Mouse (Mus musculus) cortical plate, adult 2 months (tissue): ENCODE measurements around the gene Lim2. TPM values are rescaled to one million over a fixed set of nuclear protein-coding genes. Genes with fewer than 3 reads are reported as not detected.

Source experiments
- H3K27ac ChIP-seq: fragments of 200-500 bp; 2 replicates; pipeline ENCODE4 v1.5.1; 2012; ENCODE audit warnings: low read length, control low read depth, inconsistent platforms; ENCODE audit not compliant: insufficient read depth
- H3K4me1 ChIP-seq: fragments of 200-500 bp; 2 replicates; pipeline ENCODE4 v1.6.1; 2011; ENCODE audit warnings: low read length; ENCODE audit not compliant: control insufficient read depth, insufficient read depth
- H3K4me3 ChIP-seq: fragments of 200-500 bp; 2 replicates; pipeline ENCODE4 v1.5.1; 2011; ENCODE audit warnings: mild to moderate bottlenecking, low read length, control low read depth; ENCODE audit not compliant: insufficient read depth
- CTCF ChIP-seq: fragments of 200-500 bp; IDR thresholded peaks from 2 replicates; pipeline ENCODE4 v1.5.1; 2011; ENCODE audit warnings: mild to moderate bottlenecking, control low read depth, low read length; ENCODE audit not compliant: insufficient read depth; ENCODE audit errors: extremely low read depth
- POLR2A ChIP-seq: fragments of 200-500 bp; IDR thresholded peaks from 2 replicates; pipeline ENCODE4 v1.6.1; 2011; ENCODE audit warnings: mild to moderate bottlenecking, low read length, control low read depth; ENCODE audit not compliant: insufficient read depth; ENCODE audit errors: extremely low read depth
- polyA plus RNA-seq: library from polyadenylated mRNA; depleted of rRNA; stranded (reverse); fragments of >200 nt; gene quantifications from 2 replicates; pipeline ENCODE4 v1.2.3, GENCODE M21; 2012

The Lim2 gene
- polyA plus RNA-seq, 1 experiment, result not detected

DNA sequence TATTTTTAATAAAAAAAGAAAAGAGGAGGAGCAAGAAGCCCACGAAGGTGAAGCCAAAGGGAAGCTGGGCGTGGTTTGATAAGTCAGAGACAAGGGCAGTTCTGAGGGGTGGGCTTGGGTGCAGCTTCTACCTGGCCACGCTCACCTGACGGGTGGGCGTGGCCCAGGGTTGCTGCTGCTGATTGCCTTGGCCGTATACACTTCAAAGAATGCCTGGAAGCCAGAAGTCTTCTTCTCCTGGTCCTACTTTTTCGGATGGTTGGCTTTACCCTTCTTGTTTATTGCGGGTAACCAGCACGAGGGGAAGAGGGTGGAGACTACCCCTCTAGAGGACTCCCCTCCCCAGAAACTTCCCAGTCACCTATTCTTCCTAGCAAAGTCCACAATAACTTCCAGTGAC, 15.2 kb downstream of the Lim2 start:
- TF ChIP-seq CTCF (no peak), POLR2A (no peak)
- H3K4me1 ChIP-seq, result no peaks in the 10 kb centered on the region; the same call in 1 of the 2 replicates
- H3K27ac ChIP-seq, result no peak overlapping the region; the same call in 1 of the 2 replicates
- peak overlapping the region; percentile 54; the same call in 1 of the 2 replicates for H3K4me3 ChIP-seq

DNA sequence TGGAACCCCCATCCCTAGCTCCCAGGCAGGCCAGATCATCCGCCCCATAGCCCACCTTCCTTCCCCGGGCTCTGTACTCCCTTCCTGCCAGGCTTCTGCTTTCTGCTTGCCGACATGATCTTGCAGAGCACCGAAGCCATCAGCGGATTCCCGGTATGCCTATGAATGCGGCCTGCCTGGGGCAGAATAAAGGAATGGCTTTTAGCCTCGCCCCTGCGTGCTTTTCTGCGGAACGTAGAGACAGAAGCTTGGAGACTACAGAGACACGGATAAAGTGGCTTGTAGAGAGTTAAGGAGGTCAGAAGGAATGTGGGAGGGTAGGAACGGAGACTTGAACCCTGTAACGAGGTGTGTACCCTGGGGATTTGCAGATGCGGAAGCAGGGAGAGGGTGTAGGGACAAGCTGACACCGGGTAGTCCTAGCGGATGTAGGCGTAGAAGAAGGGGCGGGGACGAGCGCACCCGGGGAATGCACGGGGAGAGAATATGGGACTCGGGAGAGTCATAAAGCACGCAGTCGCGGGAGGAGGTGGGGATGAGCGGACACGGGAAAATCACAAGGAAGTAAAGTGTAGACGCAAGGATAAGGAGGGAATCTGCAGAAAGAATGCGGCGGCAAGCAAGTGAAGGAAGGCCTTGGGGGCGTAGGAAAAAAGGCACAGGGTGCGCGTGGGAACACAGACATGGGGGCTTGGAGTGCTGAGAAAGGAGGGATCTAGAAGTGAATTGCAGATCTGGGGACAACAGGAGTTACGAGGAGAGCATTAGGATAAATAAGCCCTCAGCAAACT, 15.9 kb downstream of the Lim2 start:
- Histone ChIP-seq H3K27ac (peak overlapping the region; percentile 89), H3K4me1 (no peaks in the 10 kb centered on the region; the same call in 1 of the 2 replicates), H3K4me3 (peak overlapping the region; percentile 54)
- TF ChIP-seq POLR2A (peak; percentile 64), CTCF (no peak)

DNA sequence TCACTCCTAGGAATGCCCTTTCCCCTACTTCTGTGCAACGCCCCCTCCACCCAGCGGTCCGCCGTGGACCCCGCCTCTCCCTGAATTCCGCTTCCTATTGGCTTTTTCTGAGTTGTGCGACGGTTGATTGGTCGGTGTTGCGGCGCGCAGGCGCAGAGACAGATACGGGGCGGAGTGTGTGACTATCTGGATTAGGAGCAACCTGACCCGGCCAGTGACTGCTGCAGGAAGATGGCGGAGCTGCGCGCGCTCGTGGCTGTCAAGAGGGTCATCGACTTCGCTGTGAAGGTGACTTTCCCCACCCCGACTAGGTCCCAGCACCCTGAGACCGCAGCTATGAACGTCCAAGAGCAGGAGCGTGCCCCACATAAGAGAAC, 16.4 kb downstream of the Lim2 start, which contains the start of the genes Etfb and Gm45233:
TSS of gene Etfb (plus strand) at position 167 of the 377 bp plus-strand sequence.
TSS of gene Gm45233 (plus strand) at position 212 of the 377 bp plus-strand sequence.
- TF ChIP-seq POLR2A, result peak; percentile 85
- no peak for TF ChIP-seq CTCF
- Histone ChIP-seq H3K4me1 (no peaks in the 10 kb centered on the region; the same call in 1 of the 2 replicates), H3K27ac (peak within 1 kb of the TSS; percentile 89), H3K4me3 (peak within 1 kb of the TSS; percentile 54)

DNA sequence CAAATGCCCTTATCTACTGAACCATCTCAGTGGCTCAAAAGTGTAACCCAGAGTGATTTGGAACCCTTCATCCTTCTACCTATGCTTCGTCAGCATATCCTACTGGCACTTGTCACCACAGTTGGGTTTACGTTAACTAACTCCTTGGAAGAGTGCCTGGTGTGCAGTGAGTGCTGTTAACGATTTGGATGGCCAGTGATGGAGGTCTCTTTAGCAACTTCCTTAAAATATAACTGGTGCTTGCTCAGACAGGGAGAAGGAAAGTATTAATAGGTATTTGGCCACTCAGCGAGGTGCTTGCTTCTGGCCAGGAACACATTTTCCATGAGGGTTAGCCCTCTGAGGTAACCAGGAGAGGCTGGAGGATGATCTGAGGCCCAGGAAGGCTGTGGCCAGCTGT, 20.3 kb downstream of the Lim2 start:
- Histone ChIP-seq H3K27ac (no peak overlapping the region), H3K4me1 (no peaks in the 10 kb centered on the region; the same call in 1 of the 2 replicates), H3K4me3 (no peak overlapping the region)
- no peak for TF ChIP-seq POLR2A
- TF ChIP-seq CTCF, result no peak

DNA sequence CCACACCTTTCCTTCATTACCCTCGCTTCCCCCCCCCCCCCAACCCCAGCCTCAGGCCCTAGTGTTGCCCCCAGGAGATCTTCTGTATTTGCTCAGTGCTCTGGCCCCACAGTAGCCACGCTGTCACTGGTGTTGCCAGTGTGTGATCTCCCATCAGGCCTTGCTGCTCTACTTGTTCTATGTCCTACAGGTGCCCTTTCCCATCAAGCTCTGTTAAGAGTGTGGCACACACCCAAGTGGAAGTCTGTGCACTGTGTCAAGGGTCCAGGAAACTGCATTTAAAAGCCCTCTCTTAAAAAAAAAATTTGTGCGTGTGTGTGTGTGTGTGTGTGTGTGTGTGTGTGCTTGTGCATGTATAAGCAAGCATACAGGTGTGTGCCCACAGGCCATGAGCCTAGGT, 20.8 kb downstream of the Lim2 start:
- TF ChIP-seq CTCF (no peak), POLR2A (no peak)
- H3K4me1 ChIP-seq, result no peaks in the 10 kb centered on the region; the same call in 1 of the 2 replicates
- no peak overlapping the region for H3K4me3 ChIP-seq
- no peak overlapping the region for H3K27ac ChIP-seq

GRCm38 (mm10) chr7:43449811-43450210, 22.3 kb downstream of the Lim2 start:
- H3K4me1 ChIP-seq, result no peaks in the 10 kb centered on the region; the same call in 1 of the 2 replicates
- TF ChIP-seq CTCF (no peak), POLR2A (no peak)
- no peak overlapping the region for H3K4me3 ChIP-seq
- no peak overlapping the region for H3K27ac ChIP-seq

DNA sequence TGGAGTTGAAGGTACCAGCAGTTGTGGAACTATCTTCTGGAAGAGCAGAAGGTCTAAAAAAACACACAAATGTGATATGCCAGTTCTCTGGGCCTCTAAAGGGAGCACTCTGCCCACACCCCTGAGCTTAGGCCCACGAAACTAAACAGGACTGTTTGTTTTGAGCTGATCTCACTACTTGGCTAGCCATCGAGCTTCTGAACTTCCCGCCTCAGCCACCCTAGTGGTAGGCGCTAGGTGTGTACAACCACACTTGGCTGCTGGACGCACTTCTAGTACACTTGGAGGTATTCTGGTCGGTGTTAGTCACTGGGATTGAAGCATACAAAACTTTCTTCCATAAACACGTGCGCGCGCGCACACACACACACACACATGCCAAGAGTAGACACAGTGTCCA, 24.3 kb downstream of the Lim2 start:
- Histone ChIP-seq H3K27ac (no peak overlapping the region), H3K4me1 (no peaks in the 10 kb centered on the region)
- TF ChIP-seq CTCF (no peak), POLR2A (no peak)

DNA sequence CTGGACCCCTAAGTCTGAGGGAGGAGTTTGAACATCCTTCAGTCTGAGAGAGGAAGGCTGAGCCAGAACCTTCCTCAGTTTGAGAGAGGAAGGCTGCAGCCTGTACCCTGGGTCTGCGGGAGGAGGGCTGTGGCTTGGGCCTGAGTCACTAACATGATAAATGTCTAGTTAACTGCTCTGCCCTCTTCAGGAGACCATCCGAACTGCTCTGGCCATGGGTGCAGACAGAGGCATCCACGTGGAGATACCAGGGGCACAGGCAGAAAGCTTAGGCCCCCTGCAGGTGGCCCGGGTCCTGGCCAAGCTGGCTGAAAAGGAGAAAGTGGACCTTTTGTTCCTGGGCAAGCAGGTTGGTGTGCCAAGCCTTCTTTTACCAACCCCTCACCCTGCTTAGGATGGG, 25.1 kb downstream of the Lim2 start:
- TF ChIP-seq POLR2A (no peak), CTCF (no peak)
- no peaks in the 10 kb centered on the region for H3K4me1 ChIP-seq
- no peak overlapping the region for H3K4me3 ChIP-seq
- no peak overlapping the region for H3K27ac ChIP-seq

More for the DNA sequence above, 24.3 kb downstream of the Lim2 start:
- no peak overlapping the region for H3K4me3 ChIP-seq

DNA sequence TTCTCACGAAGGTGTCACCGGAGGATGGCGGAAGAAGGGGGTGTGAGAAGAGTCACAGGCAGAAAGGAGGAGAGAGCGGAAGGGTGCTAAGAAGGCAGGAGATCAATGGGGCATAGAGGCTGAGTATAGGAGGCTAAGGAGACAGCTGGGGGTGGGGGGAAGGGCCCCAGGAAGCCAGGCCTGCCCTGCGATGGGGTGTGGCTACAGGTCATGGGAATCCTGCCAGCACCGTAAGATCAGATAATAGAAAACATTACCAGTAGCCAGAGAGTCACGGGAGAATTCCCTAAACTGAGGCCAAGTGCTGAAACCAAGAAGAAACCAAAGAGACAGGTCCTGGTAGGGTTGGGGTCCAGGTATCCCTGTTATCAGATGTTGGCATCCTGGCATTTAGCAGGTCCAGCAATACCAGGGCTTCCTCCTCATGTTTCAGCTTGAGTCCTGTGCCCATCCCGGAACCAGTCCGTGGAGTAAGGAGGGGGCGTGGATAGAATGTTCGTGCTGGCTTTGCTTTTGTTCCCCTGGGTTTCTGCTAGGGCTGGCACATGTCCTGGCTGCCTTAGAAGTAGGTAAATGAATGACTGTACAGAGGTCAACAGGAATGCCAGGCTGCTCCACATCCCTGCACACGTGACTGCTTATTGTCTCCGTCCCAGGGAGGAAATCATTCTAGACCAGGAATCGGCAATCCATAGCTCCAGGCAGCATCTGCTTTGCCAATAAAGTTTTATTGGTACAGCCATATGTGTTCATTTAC, 26.3 kb downstream of the Lim2 start:
- H3K4me3 ChIP-seq, result no peak overlapping the region
- no peak for TF ChIP-seq POLR2A
- no peak for TF ChIP-seq CTCF

GRCm38 (mm10) chr7:43454371-43454770, 26.9 kb downstream of the Lim2 start:
- TF ChIP-seq POLR2A, result no peak
- no peak for TF ChIP-seq CTCF
- Histone ChIP-seq H3K4me1 (no peaks in the 10 kb centered on the region), H3K27ac (no peak overlapping the region), H3K4me3 (no peak overlapping the region)

More for the DNA sequence above, 26.3 kb downstream of the Lim2 start:
- Histone ChIP-seq H3K27ac (no peak overlapping the region), H3K4me1 (no peaks in the 10 kb centered on the region)
